Mouse (Mus musculus): Measurements from ENCODE around the gene Pip5k1c. TPM values are rescaled to one million over a fixed set of nuclear protein-coding genes. Genes with fewer than 3 reads are reported as not detected.
A peak's percentile ranks its signal among the peaks of the same experiment; 100 is the strongest.

Gene Pip5k1c
- polyA plus RNA-seq, 1 experiment from 2014 or later: 123 TPM

- no peak for ATAC-seq (replicated peaks)
- H3K9ac ChIP-seq (replicated peaks): peak overlapping the region; percentile 76; the same call in 1 of the 2 replicates
Observed at GRCm38 (mm10) chr10:81358841-81359240, 66.1 kb downstream of the Pip5k1c start.

GRCm38 (mm10) chr10:81360721-81361120, 68.0 kb downstream of the Pip5k1c start:
- Histone ChIP-seq H3K4me1 (peaks cover 37% of the 10 kb centered on the region), H3K9ac (replicated peaks) (no peak overlapping the region), H3K4me2 (replicated peaks) (no peak overlapping the region), H3K4me3 (no peak overlapping the region), H3K36me3 (no peaks in the 10 kb centered on the region), H3K27ac (replicated peaks) (no peak overlapping the region), H3K9me3 (no peaks in the 10 kb centered on the region), H3K27me3 (peaks cover 22% of the 10 kb centered on the region)
- no peak for ATAC-seq (replicated peaks)
- 75% methylated on average over 8 of the region's 8 CpGs for WGBS

More at GRCm38 (mm10) chr10:81358841-81359240, 66.1 kb downstream of the Pip5k1c start:
- Histone ChIP-seq H3K4me3 (no peak overlapping the region; the same call in 1 of the 2 replicates), H3K4me1 (peaks cover 24% of the 10 kb centered on the region), H3K27ac (replicated peaks) (no peak overlapping the region), H3K36me3 (no peaks in the 10 kb centered on the region), H3K9me3 (no peaks in the 10 kb centered on the region), H3K4me2 (replicated peaks) (no peak overlapping the region), H3K27me3 (peaks cover 9% of the 10 kb centered on the region)
- 66% methylated on average over 1 of the region's 1 CpGs for WGBS

GRCm38 (mm10) chr10:81362336-81362949, 69.7 kb downstream of the Pip5k1c start:
- Histone ChIP-seq H3K9ac (replicated peaks) (no peak overlapping the region), H3K9me3 (no peaks in the 10 kb centered on the region), H3K27ac (replicated peaks) (no peak overlapping the region), H3K4me1 (peaks cover 33% of the 10 kb centered on the region), H3K27me3 (peaks cover 22% of the 10 kb centered on the region), H3K36me3 (peaks cover 13% of the 10 kb centered on the region), H3K4me3 (no peak overlapping the region), H3K4me2 (replicated peaks) (no peak overlapping the region)
- no peak for ATAC-seq (replicated peaks)
- 81% methylated on average over 12 of the region's 12 CpGs for WGBS

- Histone ChIP-seq H3K27me3 (peaks cover 22% of the 10 kb centered on the region), H3K4me1 (peaks cover 21% of the 10 kb centered on the region), H3K4me3 (peak overlapping the region; percentile 28), H3K9ac (replicated peaks) (0 out of 2 replicates have a peak overlapping the region, but pooled peaks have one; percentile 8), H3K4me2 (replicated peaks) (peak overlapping the region; percentile 46), H3K27ac (replicated peaks) (no peak overlapping the region), H3K9me3 (no peaks in the 10 kb centered on the region), H3K36me3 (peaks cover 26% of the 10 kb centered on the region)
- WGBS: 11% methylated on average over 54 of the region's 54 CpGs
- ATAC-seq (replicated peaks): no peak
Observed at GRCm38 (mm10) chr10:81363436-81364346, 70.9 kb downstream of the Pip5k1c start.

GRCm38 (mm10) chr10:81364666-81365065, 71.9 kb downstream of the Pip5k1c start:
- 6% methylated on average over 28 of the region's 28 CpGs for WGBS
- Histone ChIP-seq H3K36me3 (peaks cover 35% of the 10 kb centered on the region), H3K27me3 (peaks cover 22% of the 10 kb centered on the region), H3K9me3 (no peaks in the 10 kb centered on the region), H3K27ac (replicated peaks) (no peak overlapping the region), H3K9ac (replicated peaks) (peak overlapping the region; percentile 8; the same call in 1 of the 2 replicates), H3K4me2 (replicated peaks) (peak overlapping the region; percentile 46), H3K4me1 (peaks cover 19% of the 10 kb centered on the region), H3K4me3 (peak overlapping the region; percentile 28)
- ATAC-seq (replicated peaks): no peak

- Histone ChIP-seq H3K4me1 (peaks cover 19% of the 10 kb centered on the region), H3K36me3 (peaks cover 39% of the 10 kb centered on the region), H3K9ac (replicated peaks) (no peak overlapping the region), H3K27me3 (peaks cover 22% of the 10 kb centered on the region), H3K27ac (replicated peaks) (no peak overlapping the region), H3K4me3 (no peak overlapping the region), H3K4me2 (replicated peaks) (no peak overlapping the region), H3K9me3 (no peaks in the 10 kb centered on the region)
- 34% methylated on average over 4 of the region's 4 CpGs for WGBS
- ATAC-seq (replicated peaks): no peak
Observed at GRCm38 (mm10) chr10:81365073-81365472, 72.3 kb downstream of the Pip5k1c start.

- H3K9ac ChIP-seq (replicated peaks): peak within 1 kb of the TSS; percentile 8; the same call in 1 of the 2 replicates
- no peak within 1 kb of the TSS for H3K27ac ChIP-seq (replicated peaks)
- no peaks in the 10 kb centered on the region for H3K9me3 ChIP-seq
- H3K27me3 ChIP-seq: peaks cover 22% of the 10 kb centered on the region
- no peak for ATAC-seq (replicated peaks)
- H3K4me2 ChIP-seq (replicated peaks): peak within 1 kb of the TSS; percentile 46
- H3K4me3 ChIP-seq: peak within 1 kb of the TSS; percentile 28
- peaks cover 19% of the 10 kb centered on the region for H3K4me1 ChIP-seq
- peaks cover 47% of the 10 kb centered on the region for H3K36me3 ChIP-seq
- 20% methylated on average over 12 of the region's 12 CpGs for WGBS
Observed at GRCm38 (mm10) chr10:81365672-81366476, 73.1 kb downstream of the Pip5k1c start, which contains the start of gene 4930404N11Rik. Gene 4930404N11Rik, minus strand, starts transcription at chr10:81365816.

- H3K27me3 ChIP-seq: peaks cover 22% of the 10 kb centered on the region
- no peak overlapping the region for H3K9ac ChIP-seq (replicated peaks)
- H3K4me1 ChIP-seq: peaks cover 19% of the 10 kb centered on the region
- no peak overlapping the region for H3K4me3 ChIP-seq
- no peak overlapping the region for H3K27ac ChIP-seq (replicated peaks)
- H3K9me3 ChIP-seq: no peaks in the 10 kb centered on the region
- 81% methylated on average over 6 of the region's 6 CpGs for WGBS
- ATAC-seq (replicated peaks): no peak
- H3K4me2 ChIP-seq (replicated peaks): no peak overlapping the region
- peaks cover 52% of the 10 kb centered on the region for H3K36me3 ChIP-seq
Observed at GRCm38 (mm10) chr10:81366477-81367206, 73.9 kb downstream of the Pip5k1c start.

- H3K9ac ChIP-seq (replicated peaks): no peak overlapping the region
- no peaks in the 10 kb centered on the region for H3K9me3 ChIP-seq
- H3K4me3 ChIP-seq: no peak overlapping the region
- no peak overlapping the region for H3K27ac ChIP-seq (replicated peaks)
- 69% methylated on average over 6 of the region's 6 CpGs for WGBS
- H3K27me3 ChIP-seq: peaks cover 22% of the 10 kb centered on the region
- ATAC-seq (replicated peaks): no peak
- H3K36me3 ChIP-seq: peaks cover 52% of the 10 kb centered on the region
- no peak overlapping the region for H3K4me2 ChIP-seq (replicated peaks)
- H3K4me1 ChIP-seq: peaks cover 19% of the 10 kb centered on the region
Observed at GRCm38 (mm10) chr10:81367207-81367495, 74.4 kb downstream of the Pip5k1c start.

Data from forebrain, embryonic 15.5 days (tissue).